Mouse (Mus musculus): ENCODE results near the gene Slain1. TPM values are rescaled to one million over a fixed set of nuclear protein-coding genes. Genes with fewer than 3 reads are reported as not detected.

Gene Slain1
- polyA plus RNA-seq, 2 experiments = 2.0 to 4.4 TPM

- TF ChIP-seq POLR2A (IDR thresholded peaks at IDR 0.05; ENCODE audit: borderline replicate concordance, extremely low read depth, insufficient read depth, insufficient read length) = no peak
- Histone ChIP-seq H3K27ac (replicated peaks; ENCODE audit: low read depth, low read length) (no peak overlapping the region), H3K9ac (ENCODE audit: low read depth, low read length, severe bottlenecking) (no peak overlapping the region), H3K4me3 (replicated peaks; ENCODE audit: low read length) (no peak overlapping the region), H3K4me1 (ENCODE audit: control insufficient read depth, insufficient read depth, low read length) (no peaks in the 10 kb centered on the region), H3K4me2 (replicated peaks; ENCODE audit: low read depth, low read length, severe bottlenecking) (no peak overlapping the region), H3K36me3 (ENCODE audit: control insufficient read depth, insufficient read depth, low read length) (no peaks in the 10 kb centered on the region), H3K9me3 (ENCODE audit: control insufficient read depth, low read length) (no peaks in the 10 kb centered on the region), H3K27me3 (ENCODE audit: control insufficient read depth, insufficient read depth, low read length) (no peaks in the 10 kb centered on the region)
- no peak for ATAC-seq (ENCODE audit: low FRiP score, low read depth)
- no peak for DNase-seq (ENCODE audit: low spot score)
- WGBS = 83% methylated on average over 7 of the region's 7 CpGs
These were observed 47.1 kb downstream of the Slain1 start for GRCm38 (mm10) chr14:103697101-103697500.

DNA sequence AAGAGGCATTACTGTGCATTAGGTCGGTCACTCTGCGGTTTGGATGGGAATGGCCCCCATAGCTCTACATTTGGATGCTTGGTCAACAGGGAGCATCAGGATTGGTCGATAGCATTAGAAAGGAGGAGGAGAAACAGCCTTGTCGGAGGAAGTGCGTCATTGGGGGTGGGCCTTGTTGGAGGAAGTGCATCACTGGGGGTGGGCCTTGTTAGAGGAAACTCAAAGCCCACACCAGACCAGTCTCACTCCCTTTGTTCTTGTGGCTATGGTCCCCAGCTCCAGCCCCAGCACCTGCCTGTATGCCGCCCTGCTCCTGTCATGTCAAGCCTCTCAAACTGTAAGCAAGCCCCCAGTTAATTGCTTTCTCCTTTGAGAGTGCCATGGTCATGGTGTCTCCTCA is 49.3 kb downstream of the Slain1 start:
- Histone ChIP-seq H3K9me3 (ENCODE audit: control insufficient read depth, low read length) (no peaks in the 10 kb centered on the region), H3K4me1 (ENCODE audit: control insufficient read depth, insufficient read depth, low read length) (no peaks in the 10 kb centered on the region), H3K4me2 (replicated peaks; ENCODE audit: low read depth, low read length, severe bottlenecking) (no peak overlapping the region), H3K27ac (replicated peaks; ENCODE audit: low read depth, low read length) (no peak overlapping the region), H3K36me3 (ENCODE audit: control insufficient read depth, insufficient read depth, low read length) (no peaks in the 10 kb centered on the region), H3K9ac (ENCODE audit: low read depth, low read length, severe bottlenecking) (no peak overlapping the region), H3K4me3 (replicated peaks; ENCODE audit: low read length) (no peak overlapping the region), H3K27me3 (ENCODE audit: control insufficient read depth, insufficient read depth, low read length) (no peaks in the 10 kb centered on the region)
- DNase-seq (ENCODE audit: low spot score) = no peak
- ATAC-seq (ENCODE audit: low FRiP score, low read depth) = no peak
- no peak for TF ChIP-seq POLR2A (IDR thresholded peaks at IDR 0.05; ENCODE audit: borderline replicate concordance, extremely low read depth, insufficient read depth, insufficient read length)
- 92% methylated on average over 6 of the region's 6 CpGs for WGBS

- Histone ChIP-seq H3K27me3 (ENCODE audit: control insufficient read depth, insufficient read depth, low read length) (no peaks in the 10 kb centered on the region), H3K9me3 (ENCODE audit: control insufficient read depth, low read length) (no peaks in the 10 kb centered on the region), H3K36me3 (ENCODE audit: control insufficient read depth, insufficient read depth, low read length) (no peaks in the 10 kb centered on the region), H3K4me3 (replicated peaks; ENCODE audit: low read length) (no peak overlapping the region), H3K9ac (ENCODE audit: low read depth, low read length, severe bottlenecking) (no peak overlapping the region), H3K4me2 (replicated peaks; ENCODE audit: low read depth, low read length, severe bottlenecking) (no peak overlapping the region), H3K4me1 (ENCODE audit: control insufficient read depth, insufficient read depth, low read length) (no peaks in the 10 kb centered on the region), H3K27ac (replicated peaks; ENCODE audit: low read depth, low read length) (no peak overlapping the region)
- no peak for DNase-seq (ENCODE audit: low spot score)
- ATAC-seq (ENCODE audit: low FRiP score, low read depth) = no peak
- 84% methylated on average over 17 of the region's 18 CpGs for WGBS
- TF ChIP-seq POLR2A (IDR thresholded peaks at IDR 0.05; ENCODE audit: borderline replicate concordance, extremely low read depth, insufficient read depth, insufficient read length) = no peak
These were observed 52.5 kb downstream of the Slain1 start for GRCm38 (mm10) chr14:103702516-103702915.

GRCm38 (mm10) chr14:103704771-103705170 is 54.7 kb downstream of the Slain1 start:
- Histone ChIP-seq H3K27me3 (ENCODE audit: control insufficient read depth, insufficient read depth, low read length) (no peaks in the 10 kb centered on the region), H3K36me3 (ENCODE audit: control insufficient read depth, insufficient read depth, low read length) (no peaks in the 10 kb centered on the region), H3K4me1 (ENCODE audit: control insufficient read depth, insufficient read depth, low read length) (no peaks in the 10 kb centered on the region), H3K27ac (replicated peaks; ENCODE audit: low read depth, low read length) (no peak overlapping the region), H3K9me3 (ENCODE audit: control insufficient read depth, low read length) (no peaks in the 10 kb centered on the region), H3K4me3 (replicated peaks; ENCODE audit: low read length) (no peak overlapping the region), H3K4me2 (replicated peaks; ENCODE audit: low read depth, low read length, severe bottlenecking) (no peak overlapping the region), H3K9ac (ENCODE audit: low read depth, low read length, severe bottlenecking) (no peak overlapping the region)
- 73% methylated on average over 13 of the region's 13 CpGs for WGBS
- DNase-seq (ENCODE audit: low spot score) = no peak
- ATAC-seq (ENCODE audit: low FRiP score, low read depth) = no peak
- no peak for TF ChIP-seq POLR2A (IDR thresholded peaks at IDR 0.05; ENCODE audit: borderline replicate concordance, extremely low read depth, insufficient read depth, insufficient read length)

- Histone ChIP-seq H3K4me2 (replicated peaks; ENCODE audit: low read depth, low read length, severe bottlenecking) (no peak overlapping the region), H3K9me3 (ENCODE audit: control insufficient read depth, low read length) (no peaks in the 10 kb centered on the region), H3K27ac (replicated peaks; ENCODE audit: low read depth, low read length) (no peak overlapping the region), H3K27me3 (ENCODE audit: control insufficient read depth, insufficient read depth, low read length) (no peaks in the 10 kb centered on the region), H3K4me3 (replicated peaks; ENCODE audit: low read length) (no peak overlapping the region), H3K9ac (ENCODE audit: low read depth, low read length, severe bottlenecking) (no peak overlapping the region), H3K4me1 (ENCODE audit: control insufficient read depth, insufficient read depth, low read length) (no peaks in the 10 kb centered on the region), H3K36me3 (ENCODE audit: control insufficient read depth, insufficient read depth, low read length) (no peaks in the 10 kb centered on the region)
- ATAC-seq (ENCODE audit: low FRiP score, low read depth) (no peak), DNase-seq (ENCODE audit: low spot score) (no peak)
- 91% methylated on average over 6 of the region's 6 CpGs for WGBS
- no peak for TF ChIP-seq POLR2A (IDR thresholded peaks at IDR 0.05; ENCODE audit: borderline replicate concordance, extremely low read depth, insufficient read depth, insufficient read length)
These were observed 56.3 kb downstream of the Slain1 start for GRCm38 (mm10) chr14:103706347-103706746.

DNA sequence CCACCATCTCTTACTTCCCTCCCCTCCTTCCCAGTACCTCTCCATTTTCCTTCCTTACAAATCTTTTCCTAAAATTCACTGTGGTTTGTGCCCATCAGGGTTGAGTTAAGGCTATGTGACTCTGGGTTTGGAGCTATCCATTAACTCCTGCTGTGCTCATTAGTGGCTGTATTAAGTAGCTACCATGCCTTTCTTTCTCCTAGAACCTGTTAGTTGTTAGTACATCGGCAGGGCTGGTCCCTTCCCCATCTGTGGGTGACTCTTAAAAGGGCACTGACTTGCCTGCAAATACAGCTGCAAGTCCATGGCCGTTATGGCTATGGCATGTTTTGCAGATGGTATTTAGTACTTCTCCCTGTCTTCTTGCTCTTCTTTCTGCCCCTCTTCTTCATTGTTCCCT is 58.6 kb downstream of the Slain1 start:
- Histone ChIP-seq H3K9ac (ENCODE audit: low read depth, low read length, severe bottlenecking) (no peak overlapping the region), H3K4me1 (ENCODE audit: control insufficient read depth, insufficient read depth, low read length) (no peaks in the 10 kb centered on the region), H3K4me3 (replicated peaks; ENCODE audit: low read length) (no peak overlapping the region), H3K9me3 (ENCODE audit: control insufficient read depth, low read length) (no peaks in the 10 kb centered on the region), H3K4me2 (replicated peaks; ENCODE audit: low read depth, low read length, severe bottlenecking) (no peak overlapping the region), H3K27ac (replicated peaks; ENCODE audit: low read depth, low read length) (no peak overlapping the region), H3K27me3 (ENCODE audit: control insufficient read depth, insufficient read depth, low read length) (no peaks in the 10 kb centered on the region), H3K36me3 (ENCODE audit: control insufficient read depth, insufficient read depth, low read length) (no peaks in the 10 kb centered on the region)
- DNase-seq (ENCODE audit: low spot score) (no peak), ATAC-seq (ENCODE audit: low FRiP score, low read depth) (no peak)
- no peak for TF ChIP-seq POLR2A (IDR thresholded peaks at IDR 0.05; ENCODE audit: borderline replicate concordance, extremely low read depth, insufficient read depth, insufficient read length)
- WGBS = 24% methylated on average over 2 of the region's 2 CpGs
